Mouse (Mus musculus) CH12.LX (cell line): ENCODE results near the gene Slc9a3r1. TPM values are rescaled to one million over a fixed set of nuclear protein-coding genes. Genes with fewer than 3 reads are reported as not detected.

Experiments used
- DNase-seq: peaks from one replicate; pipeline ENCODE4 v3.0.0-alpha.2; 2013; ENCODE audit errors: extremely low read depth
- H3K27ac ChIP-seq: 2 replicates; pipeline ENCODE4 v1.5.1; 2012; ENCODE audit warnings: low read depth, mild to moderate bottlenecking, control low read depth, moderate library complexity; ENCODE audit not compliant: insufficient read depth
- H3K27me3 ChIP-seq: replicated peaks from 2 replicates; pipeline ENCODE3; 2012; ENCODE audit warnings: inconsistent platforms
- H3K36me3 ChIP-seq, 2 experiments: replicated peaks in 1 of 2; 2 replicates each; pipeline versions ENCODE3 to v1.6.1; 2012; ENCODE audit warnings: inconsistent platforms in 1 of 2, low read length in 1 of 2, mild to moderate bottlenecking in 1 of 2, mixed read lengths in 1 of 2, moderate library complexity in 1 of 2; ENCODE audit not compliant: control insufficient read depth in 1 of 2, insufficient read depth in 1 of 2
- H3K4me1 ChIP-seq, 2 experiments: 2 replicates each; pipeline ENCODE4 v1.6.1; 2012; ENCODE audit warnings: inconsistent platforms in 1 of 2, moderate library complexity in 1 of 2; ENCODE audit not compliant: insufficient read depth in 2 of 2, control insufficient read depth in 1 of 2
- H3K4me2 ChIP-seq: 2 replicates; pipeline ENCODE4 v1.6.1; 2012; ENCODE audit warnings: low read depth, mild to moderate bottlenecking, control low read depth; ENCODE audit not compliant: poor library complexity, insufficient read depth, severe bottlenecking
- H3K4me3 ChIP-seq, 3 experiments: fragments of 150-350 bp in 1 of 3; sonication (generic) in 1 of 3; replicated peaks in 1 of 3; 2 replicates each; pipeline versions ENCODE3 to v1.5.1; 2011 to 2012; ENCODE audit warnings: low read depth in 2 of 3, low read length in 2 of 3, mild to moderate bottlenecking in 2 of 3, moderate library complexity in 2 of 3, control low read depth in 1 of 3, improper control_type of control experiment in 1 of 3, inconsistent platforms in 1 of 3, mixed read lengths in 1 of 3; ENCODE audit not compliant: poor library complexity in 1 of 3
- H3K79me2 ChIP-seq: replicated peaks from 2 replicates; pipeline ENCODE4 v1.6.1; 2012; ENCODE audit warnings: mild to moderate bottlenecking, moderate library complexity; ENCODE audit not compliant: control insufficient read depth, poor library complexity, insufficient read depth, severe bottlenecking; ENCODE audit errors: extremely low read depth
- H3K9ac ChIP-seq: 2 replicates; pipeline ENCODE4 v1.6.1; 2012; ENCODE audit warnings: low read depth, mild to moderate bottlenecking, control low read depth, moderate library complexity; ENCODE audit not compliant: insufficient read depth
- H3K9me3 ChIP-seq: replicated peaks from 2 replicates; pipeline ENCODE3; 2012; ENCODE audit warnings: low read length, inconsistent platforms, mixed read lengths
- BHLHE40 ChIP-seq: IDR thresholded peaks from 2 replicates; pipeline ENCODE4 v1.6.1; 2011; ENCODE audit warnings: mild to moderate bottlenecking, low read depth, low read length, improper control_type of control experiment
- HCFC1 ChIP-seq: IDR thresholded peaks from 2 replicates; pipeline ENCODE4 v1.6.1; 2012; ENCODE audit warnings: low read depth, mild to moderate bottlenecking, inconsistent platforms, low read length, improper control_type of control experiment
- IRF4 ChIP-seq: IDR thresholded peaks from 2 replicates; pipeline ENCODE4 v1.6.1; 2014; ENCODE audit warnings: low read depth, mild to moderate bottlenecking, inconsistent platforms, low read length, improper control_type of control experiment
- JUN ChIP-seq: IDR thresholded peaks from 2 replicates; pipeline ENCODE4 v1.6.1; 2011; ENCODE audit warnings: low read depth, mild to moderate bottlenecking, low read length, improper control_type of control experiment, moderate library complexity; ENCODE audit not compliant: insufficient read depth
- MAFK ChIP-seq: IDR thresholded peaks from 2 replicates; pipeline ENCODE4 v1.6.1; 2011; ENCODE audit warnings: low read length, improper control_type of control experiment; ENCODE audit not compliant: insufficient replicate concordance
- MAX ChIP-seq: IDR thresholded peaks from 2 replicates; pipeline ENCODE4 v1.6.1; 2011; ENCODE audit warnings: low read length, improper control_type of control experiment
- MAZ ChIP-seq: IDR thresholded peaks from 2 replicates; pipeline ENCODE4 v1.6.1; 2012; ENCODE audit warnings: low read depth, mild to moderate bottlenecking, inconsistent platforms, low read length, improper control_type of control experiment, moderate library complexity
- MEF2A ChIP-seq: IDR thresholded peaks from 2 replicates; pipeline ENCODE4 v1.6.1; 2014; ENCODE audit warnings: low read depth, mild to moderate bottlenecking, inconsistent platforms, low read length, improper control_type of control experiment, borderline replicate concordance
- MYC ChIP-seq: IDR thresholded peaks from 2 replicates; pipeline ENCODE4 v1.6.1; 2011; ENCODE audit warnings: low read depth, mild to moderate bottlenecking, improper control_type of control experiment, low read length
- NELFE ChIP-seq: IDR thresholded peaks from 2 replicates; pipeline ENCODE4 v1.6.1; 2011; ENCODE audit warnings: low read depth, low read length, improper control_type of control experiment
- POLR2A ChIP-seq: IDR thresholded peaks from 2 replicates; pipeline ENCODE4 v1.6.1; 2011; ENCODE audit warnings: low read depth, mild to moderate bottlenecking, improper control_type of control experiment, low read length
- POLR2AphosphoS2 ChIP-seq: IDR thresholded peaks from 2 replicates; pipeline ENCODE4 v1.6.1; 2011; ENCODE audit warnings: low read depth, low read length, improper control_type of control experiment
- SIN3A ChIP-seq: IDR thresholded peaks from 2 replicates; pipeline ENCODE4 v1.6.1; 2012; ENCODE audit warnings: low read length, improper control_type of control experiment, inconsistent platforms
- TBP ChIP-seq: conservative IDR thresholded peaks from 2 replicates; pipeline ENCODE4 v1.6.1; 2011; ENCODE audit warnings: low read depth, low read length, improper control_type of control experiment
- TCF12 ChIP-seq: IDR thresholded peaks from 2 replicates; pipeline ENCODE4 v1.6.1; 2014; ENCODE audit warnings: low read depth, mild to moderate bottlenecking, inconsistent platforms, low read length, improper control_type of control experiment
- USF2 ChIP-seq: conservative IDR thresholded peaks from 2 replicates; pipeline ENCODE4 v1.6.1; 2011; ENCODE audit warnings: low read depth, low read length, improper control_type of control experiment
- ZC3H11A ChIP-seq: IDR thresholded peaks from 2 replicates; pipeline ENCODE4 v1.6.1; 2012; ENCODE audit warnings: low read depth, mild to moderate bottlenecking, inconsistent platforms, low read length, improper control_type of control experiment
- ZMIZ1 ChIP-seq: IDR thresholded peaks from 2 replicates; pipeline ENCODE4 v1.6.1; 2012; ENCODE audit warnings: low read depth, mild to moderate bottlenecking, inconsistent platforms, low read length, improper control_type of control experiment
- dilution Hi-C: fragments of 300-500 bp; cut with MboI; formaldehyde crosslinking; loops from 2 replicates; pipeline ENCODE4 v1.14.3; 2020; ENCODE audit warnings: low sequenced_read_pairs; ENCODE audit not compliant: extremely low pct_unique_long_range_greater_than_20kb, extremely low pct_ligation_motif_present
- in situ Hi-C: fragments of 300-500 bp; cut with MboI; formaldehyde crosslinking; loops from 3 replicates; pipeline ENCODE4 v1.14.3; 2019; ENCODE audit warnings: low sequenced_read_pairs, low pct_ligation_motif_present, low pct_unique_long_range_greater_than_20kb, mixed read lengths
- polyA plus RNA-seq: library from polyadenylated mRNA; unstranded; fragments of >175 nt; gene quantifications from 2 replicates; pipeline ENCODE4 v1.2.1, GENCODE M21; 2012; ENCODE audit warnings: low read depth; ENCODE audit not compliant: insufficient read length
- total RNA-seq, 2 experiments: library from RNA; depleted of rRNA; stranded (reverse); fragments of 300-350 nt in 1 of 2; fragments of >200 nt in 1 of 2; gene quantifications; 2 replicates each; pipeline ENCODE4 v1.2.3; 2012 to 2014

Gene Slc9a3r1
- total and polyA plus RNA-seq, 3 experiments: 51.9 to 69.0 (median 63.7) TPM

- peaks cover 8 to 61% of the 10 kb centered on the region in 2 experiments for H3K36me3 ChIP-seq
- TF ChIP-seq MYC (no peak), BHLHE40 (no peak), IRF4 (no peak), MAZ (no peak)
- no peaks in the 10 kb centered on the region for H3K27me3 ChIP-seq
- H3K4me3 ChIP-seq: no peak overlapping the region
- H3K4me1 ChIP-seq: peaks cover 3 to 42% of the 10 kb centered on the region in 2 experiments; a peak in 2 of 4 replicates
- H3K79me2 ChIP-seq: no peaks in the 10 kb centered on the region
- in situ Hi-C loops (no loop called here), dilution Hi-C loops (no loop called here)
- H3K9me3 ChIP-seq: no peaks in the 10 kb centered on the region
- no peak for DNase-seq
- H3K4me2 ChIP-seq: no peak overlapping the region
- no peak overlapping the region for H3K27ac ChIP-seq
- no peak overlapping the region for H3K9ac ChIP-seq
Observed at GRCm38 (mm10) chr11:115223451-115223850, 60.3 kb downstream of the Slc9a3r1 start.

GRCm38 (mm10) chr11:115223877-115224276, 60.7 kb downstream of the Slc9a3r1 start:
- Histone ChIP-seq H3K27me3 (no peaks in the 10 kb centered on the region), H3K4me3 (no peak overlapping the region), H3K4me2 (no peak overlapping the region), H3K9ac (no peak overlapping the region), H3K36me3 (peaks cover 8 to 63% of the 10 kb centered on the region in 2 experiments), H3K4me1 (peaks cover 3 to 46% of the 10 kb centered on the region in 2 experiments; a peak in 2 of 4 replicates), H3K9me3 (no peaks in the 10 kb centered on the region), H3K27ac (no peak overlapping the region), H3K79me2 (no peaks in the 10 kb centered on the region)
- dilution Hi-C loops (no loop called here), in situ Hi-C loops (no loop called here)
- TF ChIP-seq POLR2AphosphoS2: no peak
- no peak for TF ChIP-seq HCFC1
- TF ChIP-seq MAFK: no peak
- TF ChIP-seq MEF2A: no peak
- no peak for TF ChIP-seq TBP
- no peak for TF ChIP-seq TCF12
- no peak for TF ChIP-seq JUN
- TF ChIP-seq USF2: no peak
- TF ChIP-seq ZC3H11A: no peak
- TF ChIP-seq MAX: no peak
- TF ChIP-seq MAZ: no peak
- no peak for TF ChIP-seq IRF4
- TF ChIP-seq ZMIZ1: no peak
- no peak for TF ChIP-seq POLR2A
- TF ChIP-seq SIN3A: no peak
- no peak for TF ChIP-seq NELFE
- DNase-seq: no peak
